Mouse (Mus musculus): ENCODE measurements around the gene Trmt11.

DNA sequence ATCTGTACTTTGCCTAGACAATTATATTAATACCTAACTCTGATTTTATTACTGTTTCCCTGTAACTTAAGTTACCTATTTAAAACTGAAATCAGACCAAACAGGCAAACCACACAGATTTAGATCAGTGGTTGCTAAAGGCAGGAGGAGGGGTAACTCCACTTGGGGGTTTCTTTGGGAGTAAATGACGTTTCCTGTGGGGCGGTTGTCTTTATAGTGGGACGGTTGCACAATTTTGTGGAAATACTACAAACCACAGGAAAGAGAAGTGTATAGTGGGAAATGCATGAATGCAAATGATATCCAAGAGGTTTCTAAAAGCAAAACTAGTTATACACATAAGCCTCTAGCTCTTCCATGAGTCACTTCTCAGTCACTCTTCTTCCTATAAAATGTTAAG, 50.6 kb downstream of the Trmt11 start:
- TF ChIP-seq CTCF (IDR thresholded peaks at IDR 0.05; ENCODE audit: borderline replicate concordance, control insufficient read depth, extremely low read depth, insufficient read depth, low read length, poor library complexity), result no peak
- TF ChIP-seq POLR2A (IDR thresholded peaks at IDR 0.05; ENCODE audit: control insufficient read depth, extremely low read depth, insufficient read depth, low read length, poor library complexity), result no peak

Measured in thymus, adult 2 months (tissue).